Mouse (Mus musculus): ENCODE results near the gene Kcnk6. TPM values are rescaled to one million over a fixed set of nuclear protein-coding genes. Genes with fewer than 3 reads are reported as not detected.

Kcnk6 gene
- total and polyA plus RNA-seq, 2 experiments, result 1.7 to 5.3 TPM

DNA sequence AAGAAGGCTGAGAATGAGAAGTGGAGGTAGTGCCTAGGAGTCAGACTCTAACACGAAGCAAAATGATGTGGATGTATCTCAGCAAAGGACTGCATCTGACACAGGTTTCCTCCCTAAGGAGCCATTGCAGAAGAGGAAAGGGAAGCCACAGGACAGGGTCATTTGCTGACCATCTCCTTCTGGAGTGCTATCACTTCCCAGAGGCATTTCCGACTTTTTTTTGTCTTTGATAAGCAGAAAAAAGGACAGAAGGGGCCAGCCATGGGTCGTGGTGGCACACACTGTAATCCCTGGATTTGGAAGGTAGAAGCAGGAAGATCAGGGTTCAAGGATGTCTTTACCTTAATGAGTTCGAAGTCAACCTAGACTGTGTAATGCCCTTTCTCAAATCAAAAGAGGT, 4.3 kb upstream of the Kcnk6 start:
- H3K27ac ChIP-seq (replicated peaks; ENCODE audit: insufficient read depth, low read depth, low read length), result no peak overlapping the region
- WGBS, result 75% methylated on average over 4 of the region's 4 CpGs
- no peak for DNase-seq (ENCODE audit: extremely low read depth, low read depth, low spot score)

DNA sequence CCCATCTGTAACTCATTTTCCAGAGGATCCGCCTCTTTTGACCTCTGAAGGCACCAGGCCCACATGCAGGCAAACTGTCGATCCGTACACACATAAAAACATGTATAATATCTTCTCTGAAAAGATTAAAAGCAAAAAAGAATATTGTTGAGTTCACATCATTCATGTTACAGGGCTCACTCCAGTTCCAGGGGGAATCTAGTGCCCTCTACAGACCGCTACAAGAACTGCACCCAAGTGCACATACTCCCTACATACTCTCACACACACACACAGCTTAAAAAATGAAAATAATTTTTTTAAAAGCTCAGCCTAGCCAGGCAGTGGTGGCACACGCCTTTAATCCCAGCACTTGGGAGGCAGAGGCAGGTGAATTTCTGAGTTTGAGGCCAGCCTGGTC, 2.3 kb upstream of the Kcnk6 start:
- TF ChIP-seq CTCF (IDR thresholded peaks at IDR 0.05; ENCODE audit: low read depth, low read length), result peak; percentile 16; the same call in 1 of the 2 replicates
- no peak for TF ChIP-seq POLR2A (IDR thresholded peaks at IDR 0.05; ENCODE audit: extremely low read depth, insufficient read depth, low read length)
- 94% methylated on average over 5 of the region's 5 CpGs for WGBS
- H3K79me2 ChIP-seq (ENCODE audit: control insufficient read depth, insufficient read depth, low read length), result no peaks in the 10 kb centered on the region; the same call in 1 of the 2 replicates

More for the DNA sequence above, 4.3 kb upstream of the Kcnk6 start:
- TF ChIP-seq CTCF (IDR thresholded peaks at IDR 0.05; ENCODE audit: low read depth, low read length), result no peak
- no peak for TF ChIP-seq POLR2A (IDR thresholded peaks at IDR 0.05; ENCODE audit: extremely low read depth, insufficient read depth, low read length)
- no peak overlapping the region for H3K4me3 ChIP-seq (ENCODE audit: insufficient read depth, low read depth, low read length)
- peaks cover 7% of the 10 kb centered on the region for H3K4me1 ChIP-seq (ENCODE audit: control insufficient read depth, insufficient read depth, low read length)
- H3K79me2 ChIP-seq (ENCODE audit: control insufficient read depth, insufficient read depth, low read length), result no peaks in the 10 kb centered on the region
- no peaks in the 10 kb centered on the region for H3K27me3 ChIP-seq (ENCODE audit: control insufficient read depth, insufficient read depth, low read length)
- H3K36me3 ChIP-seq (ENCODE audit: control insufficient read depth, insufficient read depth, low read length), result no peaks in the 10 kb centered on the region
- no peak overlapping the region for H3K9ac ChIP-seq (ENCODE audit: low read depth, low read length)

DNA sequence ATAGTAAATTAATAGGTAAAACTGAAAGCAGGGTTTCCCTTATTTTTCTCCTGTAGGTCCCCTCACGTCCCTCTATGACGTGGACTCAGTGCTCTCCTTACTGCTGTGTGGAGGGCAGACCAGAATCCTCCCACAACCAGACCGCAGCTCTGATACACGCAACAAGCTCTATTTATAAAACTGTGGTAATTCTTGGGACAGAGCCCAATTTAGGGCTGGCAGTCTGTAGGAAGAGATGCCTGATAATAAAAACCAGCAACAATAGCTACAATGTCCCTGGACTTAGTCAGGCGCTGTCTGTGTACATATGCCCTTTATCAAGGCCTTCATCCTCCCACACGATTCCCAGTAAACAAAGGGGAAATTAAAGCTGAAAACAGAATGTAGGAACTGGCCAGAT, 1.4 kb upstream of the Kcnk6 start:
- no peak for TF ChIP-seq POLR2A (IDR thresholded peaks at IDR 0.05; ENCODE audit: extremely low read depth, insufficient read depth, low read length)
- no peak for TF ChIP-seq CTCF (IDR thresholded peaks at IDR 0.05; ENCODE audit: low read depth, low read length)
- Histone ChIP-seq H3K4me3 (ENCODE audit: insufficient read depth, low read depth, low read length) (no peak overlapping the region), H3K79me2 (ENCODE audit: control insufficient read depth, insufficient read depth, low read length) (no peaks in the 10 kb centered on the region; the same call in 1 of the 2 replicates), H3K9ac (ENCODE audit: low read depth, low read length) (no peak overlapping the region), H3K27ac (replicated peaks; ENCODE audit: insufficient read depth, low read depth, low read length) (peak overlapping the region; percentile 59), H3K27me3 (ENCODE audit: control insufficient read depth, insufficient read depth, low read length) (no peaks in the 10 kb centered on the region), H3K4me1 (ENCODE audit: control insufficient read depth, insufficient read depth, low read length) (peaks cover under 1% of the 10 kb centered on the region; the same call in 1 of the 2 replicates), H3K36me3 (ENCODE audit: control insufficient read depth, insufficient read depth, low read length) (no peaks in the 10 kb centered on the region)
- 45% methylated on average over 6 of the region's 6 CpGs for WGBS
- DNase-seq (ENCODE audit: extremely low read depth, low read depth, low spot score), result no peak

More for the DNA sequence above, 2.3 kb upstream of the Kcnk6 start:
- Histone ChIP-seq H3K9ac (ENCODE audit: low read depth, low read length) (no peak overlapping the region), H3K27me3 (ENCODE audit: control insufficient read depth, insufficient read depth, low read length) (no peaks in the 10 kb centered on the region), H3K4me1 (ENCODE audit: control insufficient read depth, insufficient read depth, low read length) (peaks cover 7% of the 10 kb centered on the region), H3K27ac (replicated peaks; ENCODE audit: insufficient read depth, low read depth, low read length) (peak overlapping the region; percentile 59; the same call in 1 of the 2 replicates), H3K36me3 (ENCODE audit: control insufficient read depth, insufficient read depth, low read length) (no peaks in the 10 kb centered on the region), H3K4me3 (ENCODE audit: insufficient read depth, low read depth, low read length) (no peak overlapping the region)
- no peak for DNase-seq (ENCODE audit: extremely low read depth, low read depth, low spot score)

DNA sequence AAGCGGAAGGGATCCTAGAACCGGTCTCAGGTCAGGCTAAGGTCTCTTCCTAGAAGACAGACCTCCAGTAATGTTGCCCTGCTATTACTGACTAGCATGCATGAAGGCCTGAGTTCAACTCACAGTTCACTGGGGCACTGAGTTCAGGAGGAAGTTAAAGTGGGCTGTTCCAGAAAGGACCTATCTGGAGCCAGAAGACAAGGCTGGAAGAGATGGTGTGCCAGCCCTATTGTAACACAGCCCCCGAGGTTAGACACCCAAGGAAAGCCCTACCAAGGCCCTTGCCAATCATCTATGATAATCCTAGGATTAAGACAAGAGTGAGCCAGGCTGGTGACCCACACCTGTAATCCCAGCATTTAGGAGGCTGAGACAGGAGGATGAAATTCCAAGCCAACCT, 798 bp downstream of the Kcnk6 start:
- no peaks in the 10 kb centered on the region; the same call in 1 of the 2 replicates for H3K4me1 ChIP-seq (ENCODE audit: control insufficient read depth, insufficient read depth, low read length)
- H3K79me2 ChIP-seq (ENCODE audit: control insufficient read depth, insufficient read depth, low read length), result no peaks in the 10 kb centered on the region; the same call in 1 of the 2 replicates
- 43% methylated on average over 3 of the region's 3 CpGs for WGBS
- peak overlapping the region; percentile 85 for H3K9ac ChIP-seq (ENCODE audit: low read depth, low read length)
- peak overlapping the region; percentile 71 for H3K4me3 ChIP-seq (ENCODE audit: insufficient read depth, low read depth, low read length)
- peak; percentile 28 for DNase-seq (ENCODE audit: extremely low read depth, low read depth, low spot score)
- H3K27me3 ChIP-seq (ENCODE audit: control insufficient read depth, insufficient read depth, low read length), result no peaks in the 10 kb centered on the region
- TF ChIP-seq POLR2A (IDR thresholded peaks at IDR 0.05; ENCODE audit: extremely low read depth, insufficient read depth, low read length), result no peak
- TF ChIP-seq CTCF (IDR thresholded peaks at IDR 0.05; ENCODE audit: low read depth, low read length), result no peak
- H3K27ac ChIP-seq (replicated peaks; ENCODE audit: insufficient read depth, low read depth, low read length), result peak overlapping the region; percentile 37
- no peaks in the 10 kb centered on the region for H3K36me3 ChIP-seq (ENCODE audit: control insufficient read depth, insufficient read depth, low read length)

DNA sequence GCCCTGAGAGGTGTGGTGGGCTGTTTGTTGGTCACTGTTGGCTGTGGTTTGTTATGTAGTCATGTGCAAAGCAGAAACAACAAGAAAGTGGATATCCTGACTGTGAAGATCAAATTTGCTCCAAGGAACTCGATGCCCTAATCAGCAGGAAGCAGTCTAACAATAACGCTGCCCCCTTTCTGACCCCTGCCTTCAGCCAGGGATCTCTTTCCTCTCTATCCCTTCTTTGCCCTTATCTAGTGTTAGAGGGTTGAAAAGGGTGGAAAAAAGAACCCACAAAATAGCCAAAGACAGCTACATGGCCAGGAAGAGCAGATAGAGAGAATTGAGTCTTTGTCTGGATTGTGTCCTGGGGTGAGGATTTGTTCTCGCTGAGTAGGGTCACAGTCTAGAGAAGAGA, 1.8 kb downstream of the Kcnk6 start:
- Histone ChIP-seq H3K27me3 (ENCODE audit: control insufficient read depth, insufficient read depth, low read length) (no peaks in the 10 kb centered on the region), H3K36me3 (ENCODE audit: control insufficient read depth, insufficient read depth, low read length) (no peaks in the 10 kb centered on the region), H3K4me1 (ENCODE audit: control insufficient read depth, insufficient read depth, low read length) (no peaks in the 10 kb centered on the region; the same call in 1 of the 2 replicates), H3K4me3 (ENCODE audit: insufficient read depth, low read depth, low read length) (no peak overlapping the region), H3K9ac (ENCODE audit: low read depth, low read length) (no peak overlapping the region), H3K27ac (replicated peaks; ENCODE audit: insufficient read depth, low read depth, low read length) (no peak overlapping the region), H3K79me2 (ENCODE audit: control insufficient read depth, insufficient read depth, low read length) (no peaks in the 10 kb centered on the region; the same call in 1 of the 2 replicates)
- TF ChIP-seq CTCF (IDR thresholded peaks at IDR 0.05; ENCODE audit: low read depth, low read length), result no peak
- no peak for TF ChIP-seq POLR2A (IDR thresholded peaks at IDR 0.05; ENCODE audit: extremely low read depth, insufficient read depth, low read length)
- no peak for DNase-seq (ENCODE audit: extremely low read depth, low read depth, low spot score)
- WGBS, result 38% methylated on average over 3 of the region's 3 CpGs

DNA sequence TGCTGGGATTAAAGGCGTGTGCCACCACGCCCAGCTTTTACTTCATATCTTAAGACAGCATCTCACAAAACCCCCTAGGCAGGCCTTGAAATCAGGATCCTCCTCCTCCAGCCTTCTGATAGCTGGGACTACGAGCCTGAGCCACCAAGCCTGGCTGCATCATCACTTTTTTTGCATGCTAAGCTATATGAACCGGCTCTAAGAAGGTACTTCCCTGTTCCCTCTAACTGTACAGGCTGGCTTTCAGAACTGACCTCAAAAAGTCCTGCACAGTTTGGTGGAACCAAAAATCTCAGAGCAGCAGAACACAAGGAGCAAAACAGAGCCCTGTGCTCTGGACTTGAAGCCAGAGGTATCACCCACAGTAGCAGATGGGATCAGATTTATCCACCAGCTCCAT, 4.1 kb downstream of the Kcnk6 start:
- peak; percentile 40 for DNase-seq (ENCODE audit: extremely low read depth, low read depth, low spot score)
- Histone ChIP-seq H3K79me2 (ENCODE audit: control insufficient read depth, insufficient read depth, low read length) (no peaks in the 10 kb centered on the region; the same call in 1 of the 2 replicates), H3K4me1 (ENCODE audit: control insufficient read depth, insufficient read depth, low read length) (no peaks in the 10 kb centered on the region), H3K9ac (ENCODE audit: low read depth, low read length) (no peak overlapping the region), H3K27ac (replicated peaks; ENCODE audit: insufficient read depth, low read depth, low read length) (0 out of 2 replicates have a peak overlapping the region, but pooled peaks have one; percentile 25), H3K27me3 (ENCODE audit: control insufficient read depth, insufficient read depth, low read length) (no peaks in the 10 kb centered on the region), H3K36me3 (ENCODE audit: control insufficient read depth, insufficient read depth, low read length) (no peaks in the 10 kb centered on the region), H3K4me3 (ENCODE audit: insufficient read depth, low read depth, low read length) (no peak overlapping the region)
- 74% methylated on average over 4 of the region's 4 CpGs for WGBS
- TF ChIP-seq CTCF (IDR thresholded peaks at IDR 0.05; ENCODE audit: low read depth, low read length) (no peak), POLR2A (IDR thresholded peaks at IDR 0.05; ENCODE audit: extremely low read depth, insufficient read depth, low read length) (no peak)
